ENCODE assay signal across 19 mouse cellular contexts in genomic region chr3:32337770-32338169, GRCm38 (mm10). TPM values are rescaled to one million over a fixed set of nuclear protein-coding genes. Genes with fewer than 3 reads are reported as not detected.
DNase-seq lines count a peak whose midpoint lies in the region; ATAC-seq and TF ChIP-seq lines count a peak whose summit lies in the region.
"Had no signal": no experiment of that assay in that cellular context is flagged by ENCODE, and none has a peak within 500 bp of the region (broad histone marks: within the 10 kb centered on the region; RNA-seq: fewer than 3 reads in every experiment).

No protein-coding gene starts in this region.

- no peaks in the 10 kb centered on the region for H3K27me3 ChIP-seq in lung, embryonic 14.5 days (ENCODE audit: insufficient read depth, low read length)
- H3K27me3 ChIP-seq in stomach, embryonic 14.5 days (ENCODE audit: control insufficient read depth, insufficient read depth, low read length): no peaks in the 10 kb centered on the region
- no peaks in the 10 kb centered on the region for H3K27me3 ChIP-seq in forebrain, embryonic 13.5 days
- H3K27me3 ChIP-seq: CH12.LX; embryonic facial prominence, embryonic 15.5 days; limb, embryonic 13.5 days; liver, embryonic 15.5 days; midbrain, embryonic 12.5 days had no signal

- 65% methylated on average over 7 of the region's 7 CpGs for WGBS in lung, embryonic 14.5 days
- 72% methylated on average over 7 of the region's 7 CpGs for WGBS in stomach, embryonic 14.5 days
- WGBS in forebrain, embryonic 13.5 days: 83% methylated on average over 7 of the region's 7 CpGs

- H3K27ac ChIP-seq in lung, embryonic 14.5 days (ENCODE audit: low read depth): peak overlapping the region; percentile 43; the same call in 1 of the 2 replicates
- peak overlapping the region; percentile 29; the same call in 1 of the 2 replicates for H3K27ac ChIP-seq in stomach, embryonic 14.5 days (ENCODE audit: low read length)
- H3K27ac ChIP-seq in forebrain, embryonic 13.5 days: no peak overlapping the region
- H3K27ac ChIP-seq: embryonic facial prominence, embryonic 15.5 days; forebrain, embryonic 10.5 days; hindbrain, embryonic 14.5 days; limb, embryonic 13.5 days; liver, embryonic 15.5 days; midbrain, embryonic 12.5 days had no signal

- H3K9ac ChIP-seq in lung, embryonic 14.5 days: no peak overlapping the region
- H3K9ac ChIP-seq in stomach, embryonic 14.5 days (replicated peaks; ENCODE audit: low read depth, low read length): no peak overlapping the region
- H3K9ac ChIP-seq in forebrain, embryonic 13.5 days: no peak overlapping the region
- H3K9ac ChIP-seq: embryonic facial prominence, embryonic 15.5 days; hindbrain, embryonic 14.5 days; limb, embryonic 13.5 days; liver, embryonic 15.5 days; midbrain, embryonic 12.5 days had no signal

- no peaks in the 10 kb centered on the region for H3K4me1 ChIP-seq in lung, embryonic 14.5 days (ENCODE audit: insufficient read depth)
- H3K4me1 ChIP-seq in stomach, embryonic 14.5 days (ENCODE audit: control insufficient read depth, insufficient read depth, low read length): no peaks in the 10 kb centered on the region
- no peaks in the 10 kb centered on the region for H3K4me1 ChIP-seq in forebrain, embryonic 13.5 days
- H3K4me1 ChIP-seq: embryonic facial prominence, embryonic 15.5 days; forebrain, embryonic 10.5 days; limb, embryonic 13.5 days; liver, embryonic 15.5 days; midbrain, embryonic 12.5 days had no signal

- 0 out of 2 replicates have a peak, but pooled peaks have one; percentile 47 for ATAC-seq in lung, embryonic 14.5 days (ENCODE audit: insufficient read depth)
- no peak for ATAC-seq in stomach, embryonic 14.5 days (ENCODE audit: insufficient number of reproducible peaks, insufficient read depth, low FRiP score, low read depth)
- ATAC-seq in forebrain, embryonic 13.5 days: no peak

- H3K36me3 ChIP-seq in lung, embryonic 14.5 days (ENCODE audit: insufficient read depth): 0 out of 2 replicates have a peak, but pooled peaks cover 11% of the 10 kb centered on the region
- H3K36me3 ChIP-seq in stomach, embryonic 14.5 days (ENCODE audit: control insufficient read depth, insufficient read depth, low read length): peaks cover 8% of the 10 kb centered on the region; the same call in 1 of the 2 replicates
- peaks cover 24% of the 10 kb centered on the region for H3K36me3 ChIP-seq in forebrain, embryonic 13.5 days (ENCODE audit: poor library complexity, severe bottlenecking)
- H3K36me3 ChIP-seq: liver, embryonic 15.5 days had no signal

- no peak for TF ChIP-seq CTCF in lung, embryonic 14.5 days (IDR thresholded peaks at IDR 0.05; ENCODE audit: low read depth)

- no peak overlapping the region for H3K4me2 ChIP-seq in lung, embryonic 14.5 days
- no peak overlapping the region for H3K4me2 ChIP-seq in stomach, embryonic 14.5 days (replicated peaks; ENCODE audit: low read depth, low read length)
- no peak overlapping the region for H3K4me2 ChIP-seq in forebrain, embryonic 13.5 days
- H3K4me2 ChIP-seq: embryonic facial prominence, embryonic 15.5 days; hindbrain, embryonic 14.5 days; limb, embryonic 13.5 days; liver, embryonic 15.5 days; midbrain, embryonic 12.5 days had no signal

- peak; percentile 15 to 19 for DNase-seq in adrenal gland, postnatal 36 days
- DNase-seq in adrenal gland, postnatal 25 days: no peak
- DNase-seq in kidney, adult 11 months: peak; percentile 23
- DNase-seq in kidney, postnatal 14 days: no peak
- peak; percentile 24 for DNase-seq in lung, embryonic 14.5 days
- no peak for DNase-seq in lung, adult 18-20 months
- DNase-seq: cerebellum, adult 2 months; cerebellum, postnatal 36 days; right cerebral cortex, postnatal 4 days; thymus, postnatal 36 days had no signal

- no peaks in the 10 kb centered on the region for H3K9me3 ChIP-seq in lung, embryonic 14.5 days (ENCODE audit: low read depth, low read length)
- H3K9me3 ChIP-seq in stomach, embryonic 14.5 days (ENCODE audit: control insufficient read depth, low read depth, low read length): no peaks in the 10 kb centered on the region
- H3K9me3 ChIP-seq in forebrain, embryonic 13.5 days (replicated peaks): no peaks in the 10 kb centered on the region
- H3K9me3 ChIP-seq: embryonic facial prominence, embryonic 15.5 days; forebrain, embryonic 10.5 days; limb, embryonic 13.5 days; liver, embryonic 15.5 days; midbrain, embryonic 12.5 days had no signal

- H3K4me3 ChIP-seq in lung, embryonic 14.5 days (ENCODE audit: low read depth, low read length): no peak overlapping the region
- H3K4me3 ChIP-seq in stomach, embryonic 14.5 days (ENCODE audit: low read depth, low read length): no peak overlapping the region
- no peak overlapping the region for H3K4me3 ChIP-seq in forebrain, embryonic 13.5 days
- H3K4me3 ChIP-seq: embryonic facial prominence, embryonic 15.5 days; forebrain, embryonic 10.5 days; limb, embryonic 13.5 days; liver, embryonic 15.5 days; midbrain, embryonic 12.5 days had no signal

RNA-seq across cellular contexts. Expression of gene Zmat3, which starts 28.0 kb away (rescaled TPM):
- total RNA-seq in adrenal gland, postnatal 36 days (2021): 10 to 100 TPM; 19.1 to 22.3 TPM
- total RNA-seq in adrenal gland, postnatal 25 days (2021): 17.7 and 19.9 TPM in 2 replicates
- polyA plus RNA-seq in lung, embryonic 14.5 days (2014; fragmentation: Nextera tagmentation; extraction: Ambion mirVana): 4.9 and 5.2 TPM in 2 replicates
- 10.1 and 10.6 TPM in 2 replicates for polyA plus RNA-seq in stomach, embryonic 14.5 days (2014; fragmentation: Nextera tagmentation; extraction: Ambion mirVana)
- polyA plus RNA-seq in forebrain, embryonic 13.5 days (2015; fragmentation: Nextera tagmentation; extraction: Ambion mirVana): 7.6 and 8.5 TPM in 2 replicates

RNA-seq across cellular contexts. Expression of gene Pik3ca, which starts 59.7 kb away (rescaled TPM):
- 10 to 100 TPM; 52.4 to 62.6 TPM for total RNA-seq in adrenal gland, postnatal 36 days (2021)
- total RNA-seq in adrenal gland, postnatal 25 days (2021): 38.8 and 63.8 TPM in 2 replicates
- 17.3 and 17.6 TPM in 2 replicates for polyA plus RNA-seq in lung, embryonic 14.5 days (2014; fragmentation: Nextera tagmentation; extraction: Ambion mirVana)
- polyA plus RNA-seq in stomach, embryonic 14.5 days (2014; fragmentation: Nextera tagmentation; extraction: Ambion mirVana): 14.4 and 23.1 TPM in 2 replicates
- 16.2 and 17.1 TPM in 2 replicates for polyA plus RNA-seq in forebrain, embryonic 13.5 days (2015; fragmentation: Nextera tagmentation; extraction: Ambion mirVana)

Comparison
In these comparisons a context has a peak if more than half of its experiments do, and no peak if none do; other contexts are left out.
1. DNase-seq: peak in adrenal gland, postnatal 36 days (2 of 2), kidney, adult 11 months (single experiment) and lung, embryonic 14.5 days (single experiment); none in adrenal gland, postnatal 25 days (single experiment), kidney, postnatal 14 days (single experiment) and lung, adult 18-20 months (0 of 2).